Mouse (Mus musculus): ENCODE measurements around the gene Sun5.
A peak's percentile ranks its signal among the peaks of the same experiment; 100 is the strongest.
"Not testable (repeated sequence)": the region's sequence is repeated elsewhere in the genome, so short reads cannot be mapped to it uniquely, and the experiment has no call there.

Sun5 gene

DNA sequence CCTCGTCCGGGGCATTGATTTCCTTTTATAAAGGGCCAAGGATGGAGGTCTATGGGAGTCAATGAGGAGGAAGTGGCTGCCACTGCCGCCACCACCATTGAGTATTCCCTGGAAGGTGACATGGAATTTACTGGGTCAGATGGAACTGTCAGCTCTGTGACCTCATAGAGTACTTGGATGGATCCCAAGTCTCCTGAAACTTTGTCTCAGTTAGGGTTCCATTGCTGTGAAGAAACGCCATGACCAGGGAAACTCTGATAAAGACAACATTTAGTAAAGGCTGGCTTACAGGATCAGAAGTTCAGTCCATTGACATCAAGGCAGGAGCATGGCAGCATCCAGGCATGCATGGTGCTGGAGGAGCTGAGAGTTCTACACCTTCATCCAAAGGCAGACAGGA lies at the start of gene Sun5:
TSS of gene Sun5 (minus strand) at position 101 of the 400 bp plus-strand sequence.
- DNase-seq (ENCODE audit: extremely low spot score), result no peak

DNA sequence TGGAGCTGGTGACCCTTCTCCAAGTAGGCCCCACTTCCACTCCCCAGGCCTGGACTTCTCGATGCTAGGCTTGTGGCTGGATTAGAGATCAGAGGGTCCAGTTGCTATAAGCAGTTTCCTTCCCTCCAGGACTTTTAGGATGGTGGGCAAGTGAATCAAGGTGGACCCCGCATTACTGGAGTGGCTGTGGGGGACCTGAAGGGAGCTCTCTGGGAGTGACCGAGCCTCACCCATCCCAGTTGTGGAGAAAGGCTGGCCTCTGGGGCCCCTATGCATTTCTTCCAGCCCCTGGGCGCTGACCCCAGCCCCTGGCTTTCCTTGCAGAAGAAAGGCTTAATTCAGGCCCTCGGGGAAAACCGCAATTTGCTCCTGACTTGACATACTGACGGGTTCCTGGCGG lies 47.0 kb upstream of the Sun5 start, which contains the start of gene Bpifb3:
TSS of gene Bpifb3 (plus strand) at position 301 of the 400 bp plus-strand sequence.
- no peak for DNase-seq (ENCODE audit: extremely low spot score)

DNA sequence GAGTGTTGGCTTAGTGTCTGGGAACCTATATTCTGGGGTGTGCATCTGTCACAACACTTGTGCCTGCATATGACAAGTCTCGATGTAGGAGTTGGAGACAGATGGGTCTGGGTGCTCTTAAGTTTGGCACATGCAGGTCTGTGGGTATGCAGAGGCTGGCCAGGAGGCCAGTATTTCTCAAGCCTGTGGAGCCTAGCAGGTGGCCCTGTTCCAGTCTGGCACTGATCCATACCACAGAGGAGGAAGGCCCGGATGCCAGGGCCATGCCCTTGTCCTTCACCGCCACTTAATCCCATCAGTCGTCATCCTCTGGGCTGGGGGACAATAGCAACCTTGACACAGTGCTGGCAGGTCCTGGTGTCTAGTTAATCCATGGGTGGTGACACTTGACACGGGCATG lies 43.3 kb upstream of the Sun5 start:
- DNase-seq (ENCODE audit: extremely low spot score), result no peak

DNA sequence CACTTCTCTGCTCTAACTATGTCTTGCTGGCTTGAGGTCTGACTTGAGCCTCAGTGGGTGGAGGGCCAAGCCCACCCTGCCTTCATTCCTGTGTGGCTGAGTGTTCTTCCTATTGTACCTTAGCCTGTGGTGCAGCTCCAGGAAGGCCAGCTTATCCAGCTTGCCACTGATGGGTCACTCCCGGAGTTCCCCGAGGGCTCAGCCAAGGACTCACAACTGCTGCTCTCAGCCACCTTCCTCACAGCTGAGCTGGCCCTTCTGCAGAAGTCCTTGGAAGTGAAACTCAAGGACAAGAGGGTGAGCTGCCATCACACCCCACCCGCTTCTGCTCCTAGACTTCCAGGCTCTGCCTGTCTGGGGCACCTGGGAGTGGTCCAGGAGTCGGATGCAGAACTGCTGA lies 35.7 kb upstream of the Sun5 start:
- no peak for DNase-seq (ENCODE audit: extremely low spot score)

DNA sequence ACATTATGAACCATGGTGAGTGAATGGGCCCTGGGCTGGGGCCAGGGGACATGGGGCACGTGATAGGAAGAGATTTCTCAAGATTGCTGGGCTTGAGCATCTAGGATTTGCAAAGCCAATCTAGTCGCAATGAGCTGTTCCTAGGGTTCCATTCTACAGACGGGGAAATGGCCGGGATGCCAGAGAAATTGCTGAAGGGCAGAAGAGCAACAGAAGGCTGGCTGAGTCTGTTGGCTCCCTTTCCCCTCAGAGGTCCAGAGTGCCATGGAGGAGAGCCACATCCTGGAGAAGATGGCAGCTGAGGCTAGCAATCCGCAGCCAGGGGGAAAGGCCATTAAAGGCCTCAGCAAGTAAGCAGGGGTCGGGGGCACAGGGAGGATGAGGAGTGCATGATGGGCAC lies 31.8 kb upstream of the Sun5 start:
- DNase-seq (ENCODE audit: extremely low spot score), result no peak

DNA sequence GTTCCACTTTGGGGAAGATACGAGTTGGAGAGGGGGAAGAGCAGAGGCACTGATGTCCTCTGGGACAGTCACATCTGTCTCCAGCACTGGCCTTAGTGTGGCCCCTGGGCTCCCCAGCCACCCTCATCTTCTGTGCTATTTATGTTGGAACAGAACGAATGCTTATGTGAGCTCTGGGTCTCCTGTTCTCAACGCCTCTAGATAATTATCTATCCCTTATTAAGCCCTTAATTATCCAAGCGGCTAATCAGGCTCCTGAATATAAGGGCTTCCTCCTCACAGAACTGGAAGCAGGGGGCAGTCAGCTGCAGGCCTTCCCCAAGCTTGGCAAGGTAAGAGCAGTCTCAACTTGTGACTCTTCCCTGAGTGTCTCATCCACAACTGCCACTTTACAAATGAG lies 29.2 kb upstream of the Sun5 start, which contains the start of gene Bpifb6:
TSS of gene Bpifb6 (plus strand) at position 301 of the 400 bp plus-strand sequence.
- no peak for DNase-seq (ENCODE audit: extremely low spot score)

DNA sequence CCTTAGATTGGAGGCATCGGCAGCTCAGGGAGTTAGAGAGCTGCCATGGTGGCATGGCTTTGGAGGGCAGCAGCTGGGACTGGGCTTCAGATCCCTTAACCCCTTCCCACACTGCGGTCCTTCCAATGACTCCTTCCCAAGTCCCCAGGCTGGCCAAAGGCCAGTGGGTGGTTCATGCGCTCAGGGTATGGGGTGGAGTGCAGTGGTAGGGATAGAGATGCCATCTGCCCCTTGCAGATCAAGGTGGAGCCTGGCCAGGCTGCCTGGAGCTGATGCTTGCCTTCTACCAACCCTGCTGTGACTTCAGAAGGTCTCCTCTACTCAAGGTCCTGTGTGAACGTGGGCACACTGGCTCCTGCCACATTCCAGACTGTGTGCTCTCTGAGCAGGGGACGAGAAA lies 28.2 kb upstream of the Sun5 start:
- DNase-seq (ENCODE audit: extremely low spot score), result no peak

DNA sequence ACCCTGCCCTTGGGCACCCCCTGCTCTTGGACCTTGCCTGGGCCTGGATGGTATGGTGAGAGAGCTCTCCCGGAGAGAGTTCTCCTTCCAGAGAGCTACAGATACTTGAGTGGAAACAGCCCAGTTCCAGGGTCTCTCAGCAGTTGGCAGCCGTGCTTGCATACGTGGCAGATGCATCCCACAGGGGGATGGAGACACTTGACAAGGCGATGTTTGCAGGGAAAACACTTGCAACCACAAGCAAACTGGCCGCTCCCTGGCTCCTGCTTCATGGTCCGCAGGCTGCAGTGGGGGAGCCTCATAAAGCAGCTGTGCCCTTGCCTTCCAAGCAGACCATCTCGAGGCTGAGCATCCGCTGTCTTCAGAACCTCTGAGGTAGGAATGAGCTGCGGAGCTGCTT lies 3.9 kb upstream of the Sun5 start, which contains the start of gene Bpifb2:
TSS of gene Bpifb2 (plus strand) at position 301 of the 400 bp plus-strand sequence.
- no peak for DNase-seq (ENCODE audit: extremely low spot score)

DNA sequence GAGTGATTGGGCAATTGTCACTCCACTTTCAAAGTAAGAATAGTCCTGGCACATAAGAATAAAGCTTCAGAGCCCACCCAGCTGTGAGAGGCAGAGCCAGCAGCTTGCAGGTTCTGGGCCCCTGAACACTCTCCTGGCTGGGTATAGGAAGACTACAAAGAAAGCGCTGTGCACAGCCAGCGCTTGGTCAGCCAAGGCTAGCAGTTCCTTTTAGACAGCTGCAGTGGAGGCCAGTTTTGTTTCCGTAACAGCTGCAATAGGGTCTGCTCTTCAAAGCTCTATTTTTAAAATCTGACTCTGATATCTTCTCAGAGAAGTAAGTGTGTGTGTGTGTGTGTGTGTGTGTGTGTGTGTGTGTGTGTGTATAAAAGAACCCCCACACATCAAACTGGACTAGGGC lies 8.9 kb downstream of the Sun5 start:
- no peak for DNase-seq (ENCODE audit: extremely low spot score)

DNA sequence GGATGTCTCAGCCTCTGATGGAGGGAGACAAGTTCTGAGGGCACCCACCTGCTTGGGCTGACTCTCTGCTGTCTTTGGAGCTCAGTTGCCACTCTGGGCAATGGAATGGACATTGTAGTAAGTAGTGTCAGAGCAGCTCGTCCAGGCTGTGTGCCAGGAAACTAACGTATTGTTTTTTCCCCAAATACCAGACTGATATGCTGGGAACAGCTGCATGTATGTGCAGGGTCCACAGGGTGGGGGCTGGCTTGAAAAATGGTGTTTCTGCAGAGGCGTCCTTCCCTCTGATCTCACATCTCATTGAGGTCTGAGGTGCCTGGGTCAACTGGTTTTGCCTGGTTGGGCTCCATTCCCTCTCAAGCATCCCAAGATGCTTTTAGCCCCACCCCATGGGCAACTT lies 10.2 kb downstream of the Sun5 start:
- no peak for DNase-seq (ENCODE audit: extremely low spot score)

DNA sequence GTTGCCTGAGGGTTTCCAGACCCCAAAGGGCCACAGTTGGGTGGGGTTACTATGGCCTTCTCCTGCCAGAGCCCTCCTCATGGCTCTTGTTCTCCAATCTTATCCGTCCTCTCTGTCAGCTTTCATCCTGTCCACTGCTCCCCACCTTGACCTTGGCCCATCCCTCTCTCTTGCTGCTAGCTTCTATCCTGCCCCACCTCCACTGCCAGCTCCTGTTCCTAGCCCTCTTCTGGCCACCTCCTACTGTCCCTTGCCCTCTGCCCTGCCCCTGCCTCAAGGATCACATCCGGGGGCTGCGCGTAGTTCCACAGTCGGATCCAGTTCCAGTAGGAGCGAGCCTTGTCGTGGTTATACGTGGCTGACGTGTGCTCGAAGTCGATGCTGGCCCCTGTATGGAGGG lies 10.6 kb downstream of the Sun5 start:
- DNase-seq (ENCODE audit: extremely low spot score), result no peak

DNA sequence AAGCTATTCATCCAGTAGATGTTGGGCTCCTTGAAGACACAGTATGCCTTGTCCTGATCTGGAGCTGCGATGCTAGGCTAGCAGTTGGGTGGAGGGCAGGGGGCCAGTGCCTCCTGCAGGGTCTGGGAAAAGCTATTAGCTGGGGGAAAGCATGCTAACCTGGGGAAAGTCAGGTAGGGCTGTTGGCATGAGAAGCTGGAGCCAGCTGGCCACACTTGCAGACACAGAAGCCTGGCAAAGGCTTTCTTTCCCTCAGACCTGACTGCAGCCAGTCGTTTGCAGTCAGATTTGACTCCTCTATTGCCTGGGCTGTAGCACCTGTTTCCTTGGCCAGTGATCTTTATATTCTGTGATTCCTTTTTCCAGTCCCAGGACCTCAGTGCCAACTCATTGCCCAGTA lies 11.3 kb downstream of the Sun5 start:
- DNase-seq (ENCODE audit: extremely low spot score), result no peak

DNA sequence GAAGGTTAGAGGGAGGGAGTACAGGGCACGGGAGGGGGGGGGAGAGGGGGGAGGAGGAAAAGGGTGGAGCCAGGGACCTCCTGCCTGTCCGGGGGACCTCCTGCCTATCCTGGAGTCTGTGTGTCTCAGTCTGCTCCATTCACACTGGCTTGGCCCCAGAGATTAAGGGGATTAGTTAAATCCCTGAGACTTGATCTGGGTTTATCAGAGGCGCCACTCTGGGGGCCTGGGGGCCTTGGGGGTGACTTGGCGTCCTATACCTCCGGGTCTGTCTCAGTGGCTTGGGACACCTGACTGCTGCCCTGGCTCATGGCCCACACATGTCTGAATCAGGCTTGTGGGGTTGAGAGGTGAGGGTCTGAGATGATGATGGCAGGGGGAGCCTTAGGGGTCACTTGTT lies 17.3 kb downstream of the Sun5 start:
- DNase-seq (ENCODE audit: extremely low spot score), result peak; percentile 11

DNA sequence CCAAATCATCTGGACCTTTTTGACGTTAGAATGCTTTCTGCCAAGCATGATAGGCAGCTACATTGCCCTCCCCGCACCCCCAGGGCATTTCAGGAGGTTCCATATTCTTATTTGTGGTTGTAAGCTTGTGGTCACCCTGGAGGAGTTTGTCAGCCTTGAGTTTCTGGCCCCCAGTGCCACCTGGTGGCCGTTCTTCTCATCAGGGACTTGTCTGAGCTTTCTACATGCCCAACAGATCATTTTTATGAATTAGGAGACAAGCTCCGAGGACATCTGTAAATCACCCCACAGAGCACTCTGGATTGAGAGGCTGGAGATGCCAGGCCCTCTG lies 19.9 kb downstream of the Sun5 start:
- DNase-seq (ENCODE audit: extremely low spot score), result peak; percentile 49

DNA sequence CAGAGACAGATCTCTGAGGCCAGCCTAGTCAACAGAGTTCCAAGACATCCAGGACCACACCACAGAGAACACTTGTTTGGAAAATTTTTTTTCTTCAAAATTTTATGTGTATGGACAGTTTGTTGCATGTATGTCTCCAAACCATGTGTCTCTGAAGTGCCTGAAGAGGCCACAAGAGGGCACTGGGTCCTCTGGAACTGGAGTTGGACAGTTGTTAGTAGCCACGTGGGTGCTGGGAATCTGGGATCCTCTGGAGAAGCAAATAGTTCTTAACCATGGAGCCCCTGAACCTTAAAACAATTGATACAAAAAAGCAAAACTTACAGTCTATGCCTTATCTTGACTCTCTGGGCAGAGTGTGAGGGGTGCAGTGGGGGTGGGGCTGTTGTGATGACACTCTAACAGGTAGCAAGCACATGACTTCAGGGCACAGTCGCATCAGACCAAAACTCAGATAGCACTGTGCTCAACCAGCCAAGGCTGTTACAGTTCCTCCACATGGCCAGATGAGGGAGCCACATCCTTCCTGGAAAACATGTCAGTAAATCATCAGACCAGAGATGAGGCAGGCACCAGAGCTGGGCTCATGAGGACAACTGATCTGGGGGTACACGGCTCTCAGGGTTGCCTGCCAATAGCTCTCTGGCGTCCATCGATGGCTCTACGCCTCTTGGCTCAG lies 20.4 kb downstream of the Sun5 start:
- no peak for DNase-seq (ENCODE audit: extremely low spot score)

DNA sequence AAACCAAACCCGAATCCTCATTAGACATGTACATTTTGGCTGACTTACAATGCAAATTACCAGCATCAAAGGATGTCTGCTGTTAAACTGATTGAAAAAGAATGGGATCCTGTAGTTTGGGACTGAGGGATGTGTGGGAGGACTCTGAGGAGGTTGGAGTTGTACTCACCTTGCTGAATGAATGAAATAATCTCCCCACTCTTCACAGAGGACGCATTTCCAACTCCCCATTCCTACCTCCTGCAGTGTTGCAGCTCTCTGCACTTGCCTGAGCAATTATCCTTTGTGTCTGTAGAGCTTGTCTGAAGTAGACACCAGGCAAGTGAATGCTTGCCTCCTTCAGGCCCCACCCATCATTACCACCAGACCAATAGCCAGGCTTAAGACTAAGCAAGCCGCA lies 22.5 kb downstream of the Sun5 start:
- no peak for DNase-seq (ENCODE audit: extremely low spot score)

DNA sequence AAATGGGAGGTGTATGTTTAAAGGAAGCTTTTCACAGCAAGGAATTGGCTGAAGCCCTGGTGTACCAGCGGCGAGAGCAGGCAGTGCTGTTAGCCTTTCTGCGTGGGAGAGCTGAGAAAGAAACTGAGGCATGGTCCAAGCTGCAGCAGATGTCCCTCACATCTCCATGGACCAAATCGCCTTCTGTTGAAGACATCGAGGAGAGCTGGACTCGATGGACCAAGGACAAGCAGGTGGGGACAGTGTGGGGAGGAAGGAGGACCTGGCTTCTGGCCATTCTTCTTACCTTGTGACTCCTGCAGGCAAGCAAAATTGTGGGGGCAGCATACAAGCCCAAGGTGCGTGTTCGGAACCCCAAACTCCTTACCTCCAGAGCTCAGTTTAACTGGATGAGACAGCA lies 28.0 kb downstream of the Sun5 start:
- no peak for DNase-seq (ENCODE audit: extremely low spot score)

DNA sequence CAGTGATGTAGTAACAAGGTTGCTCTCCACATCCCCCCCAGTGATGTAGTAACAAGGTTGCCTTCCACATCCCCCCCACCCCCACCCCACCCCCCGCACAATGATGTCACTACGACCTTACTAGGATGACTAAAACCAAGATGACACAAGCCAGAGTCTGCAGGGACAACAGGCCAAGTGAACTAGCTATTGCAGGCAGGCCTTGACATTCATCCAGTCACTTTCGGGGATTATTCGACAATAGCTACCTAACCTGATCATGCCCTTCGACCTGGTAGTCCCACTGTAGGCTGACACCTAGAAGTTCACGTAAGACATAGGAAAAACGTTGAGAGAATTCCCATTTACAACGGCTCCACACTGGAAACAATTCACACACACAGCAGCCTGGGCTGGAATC lies 37.6 kb downstream of the Sun5 start:
- DNase-seq (ENCODE audit: extremely low spot score), result no peak

DNA sequence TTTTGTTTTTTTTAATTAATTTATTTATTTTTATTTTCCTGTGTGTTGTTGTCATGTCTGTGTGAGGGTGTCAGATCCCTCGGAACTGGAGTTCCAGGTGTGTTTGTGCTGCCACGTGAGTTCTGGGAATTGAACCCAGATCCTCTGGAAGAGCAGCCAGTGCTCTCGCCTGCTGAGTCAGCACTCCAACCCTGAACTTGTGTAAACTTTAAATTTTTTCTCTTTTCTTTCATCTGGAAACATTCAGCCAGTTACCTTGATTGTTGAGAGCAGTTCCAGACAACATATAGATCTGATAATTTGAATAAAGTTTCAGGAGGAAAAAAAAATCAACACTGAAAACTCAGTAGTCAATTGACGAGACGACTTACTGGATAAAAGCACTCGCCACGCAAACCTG lies 42.2 kb downstream of the Sun5 start:
- no peak for DNase-seq (ENCODE audit: extremely low spot score)

DNA sequence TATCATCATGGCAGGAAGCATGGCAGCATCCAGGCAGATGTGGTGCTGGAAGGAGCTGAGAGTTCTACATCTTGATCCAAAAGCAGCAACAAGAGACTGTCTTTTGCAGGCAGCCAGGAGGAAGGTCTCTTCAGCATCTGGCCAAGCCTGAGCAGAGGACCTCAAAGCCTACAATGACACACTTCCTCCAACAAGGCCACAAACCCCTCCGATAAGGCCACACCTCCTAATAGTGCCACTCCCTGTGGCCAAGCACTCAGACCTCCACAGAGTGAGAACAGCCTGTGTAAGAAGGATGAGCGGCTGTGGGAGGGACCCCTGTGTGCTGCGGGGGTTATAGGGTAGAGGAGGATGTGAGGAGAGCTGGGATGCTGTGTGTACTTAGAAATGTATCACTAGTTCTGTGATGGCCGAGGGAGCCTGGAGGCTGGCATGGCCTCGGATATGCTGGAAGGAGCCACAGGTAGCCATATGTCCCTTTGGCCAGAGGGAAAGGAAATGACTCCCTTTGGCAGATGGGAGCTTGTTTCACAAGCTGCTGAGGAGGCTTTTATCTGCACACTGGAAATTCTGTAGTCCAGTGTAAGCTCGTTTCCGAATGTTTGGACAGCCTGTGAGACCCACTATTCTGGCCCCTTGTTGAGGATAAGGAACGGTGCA lies 43.6 kb downstream of the Sun5 start:
- DNase-seq (ENCODE audit: extremely low spot score), result no peak

DNA sequence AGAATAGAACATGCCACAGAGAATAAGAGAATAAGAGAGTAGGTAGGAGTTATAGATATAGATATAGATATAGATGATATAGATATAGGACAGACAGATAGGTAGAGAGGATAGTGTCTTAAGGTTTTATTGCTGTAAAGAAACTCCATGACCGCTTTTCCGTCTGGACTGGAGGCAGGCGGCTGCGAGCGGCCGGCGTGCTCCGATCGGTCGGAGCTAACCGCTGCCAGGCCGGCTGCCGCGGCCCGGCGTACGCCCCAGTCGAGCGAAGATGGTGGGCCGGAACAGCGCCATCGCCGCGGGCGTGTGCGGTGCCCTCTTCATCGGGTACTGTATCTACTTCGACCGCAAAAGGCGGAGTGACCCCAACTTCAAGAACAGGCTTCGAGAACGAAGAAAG lies 45.0 kb downstream of the Sun5 start:
- not testable (repeated sequence) for DNase-seq (ENCODE audit: extremely low spot score)

DNA sequence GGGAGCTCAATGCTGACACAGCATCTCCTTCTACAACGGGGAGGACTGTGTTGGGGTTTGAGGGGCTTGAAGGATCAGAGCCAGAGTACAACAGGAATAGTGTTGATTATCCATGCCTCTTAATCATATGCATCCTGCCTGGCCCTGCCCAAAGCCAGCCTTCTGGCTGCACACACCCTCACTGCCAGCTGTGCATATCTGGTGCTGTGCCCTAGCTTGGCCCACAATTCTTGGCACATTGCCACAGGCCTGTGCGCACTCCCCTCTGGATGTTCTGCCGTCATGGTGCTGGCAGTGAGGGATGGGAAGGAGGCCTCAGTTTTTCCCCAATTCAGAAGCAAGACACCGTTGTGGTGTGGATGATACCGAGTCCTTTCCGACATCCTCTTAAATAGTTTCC lies 46.3 kb downstream of the Sun5 start:
- DNase-seq (ENCODE audit: extremely low spot score), result no peak

DNA sequence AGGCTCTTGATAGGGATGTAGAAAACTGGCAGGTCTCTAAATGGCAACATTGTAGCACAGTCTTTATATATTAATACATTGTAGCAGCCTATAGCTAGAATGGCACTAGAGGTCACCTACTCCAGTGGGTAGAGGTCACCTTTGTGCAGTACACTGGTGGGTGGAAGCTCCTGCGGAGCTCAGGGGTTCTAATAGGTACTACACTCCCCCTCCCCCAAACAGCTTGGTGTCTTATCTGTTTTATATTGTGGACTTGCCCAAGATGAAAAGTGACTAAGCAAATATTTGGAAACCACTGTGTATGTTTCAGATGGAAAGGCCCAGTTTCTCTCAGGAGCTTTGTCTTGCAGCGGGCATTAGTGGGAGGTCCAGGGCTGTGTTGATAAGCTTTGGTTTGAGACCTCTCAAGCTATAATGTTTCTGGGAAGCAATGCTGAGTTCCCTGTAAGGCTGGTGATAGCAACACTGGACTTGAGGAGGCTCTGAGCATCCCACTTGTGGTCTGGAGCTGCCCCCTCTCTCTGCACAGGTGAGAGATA lies 48.8 kb downstream of the Sun5 start:
- DNase-seq (ENCODE audit: extremely low spot score), result no peak
